Mouse (Mus musculus) kidney, adult 8-10 months (tissue): ENCODE measurements around the gene Gse1.

ENCODE experiments used
- DNase-seq, 2 experiments: peaks; one replicate each; pipeline ENCODE4 v3.0.0; 2022

Gene Gse1

DNA sequence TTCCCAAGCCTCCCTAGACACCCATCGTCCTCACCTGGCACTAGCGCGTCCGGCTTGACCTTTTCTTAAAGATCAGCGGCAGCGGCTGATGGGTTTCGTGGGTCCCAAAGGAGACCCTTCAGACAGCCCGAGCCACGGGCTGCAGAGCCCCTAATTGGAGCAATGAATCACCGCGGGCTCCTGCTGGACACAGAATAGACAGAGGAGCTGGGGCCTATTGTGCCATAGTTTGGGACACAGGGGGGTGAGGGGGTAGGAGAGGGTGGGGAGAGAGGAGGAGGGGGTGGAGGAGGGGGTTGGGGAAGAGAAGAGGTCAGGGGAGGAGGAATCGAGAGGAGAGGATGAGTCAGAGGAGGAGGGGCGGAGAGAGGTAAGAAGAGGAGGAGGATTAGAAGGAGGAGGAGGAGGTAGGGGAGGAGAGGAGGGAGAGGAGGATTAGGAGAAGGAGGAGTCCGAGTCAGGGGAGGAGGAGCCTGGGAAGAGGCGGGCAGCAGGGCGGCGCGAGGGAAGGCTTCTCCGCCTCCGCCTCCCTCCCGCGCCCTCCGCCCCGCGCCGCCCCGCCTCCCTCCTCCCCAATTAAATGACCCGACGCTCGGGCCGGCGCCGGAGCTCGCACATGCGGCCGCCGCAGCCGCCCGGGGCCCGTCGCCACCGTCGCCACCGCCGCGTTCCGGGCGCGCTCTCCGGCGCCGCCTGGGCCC is at the start of gene Gse1:
Gse1 (plus strand) TSS at position 566 of the 701 bp plus-strand sequence.
- DNase-seq = peak; percentile 79

- DNase-seq = peak; percentile 77 to 88
Measured at GRCm38 (mm10) chr8:120179027-120179431, 49.2 kb upstream of the Gse1 start.

GRCm38 (mm10) chr8:120180445-120180970 is 47.7 kb upstream of the Gse1 start:
- DNase-seq = no peak

DNA sequence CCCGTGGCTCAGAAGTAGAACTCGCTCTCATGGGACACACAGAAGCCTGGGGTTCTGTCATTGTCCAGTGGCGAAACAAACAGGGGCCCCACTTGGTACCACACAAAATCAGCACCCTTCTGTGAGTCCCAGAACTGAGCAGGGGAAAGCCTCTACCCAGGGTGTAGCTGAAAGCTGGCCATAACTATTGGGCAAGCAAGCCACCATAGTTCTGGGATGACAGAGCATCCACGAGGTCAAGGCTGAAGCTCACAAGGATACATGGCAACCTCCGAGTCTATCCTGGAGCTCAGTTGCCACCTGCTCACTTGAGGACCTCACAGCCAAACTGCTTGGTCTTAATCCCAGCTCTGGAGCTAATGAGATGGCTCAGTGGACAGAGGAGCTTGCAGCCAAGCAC is 47.0 kb upstream of the Gse1 start:
- DNase-seq = no peak

- peak in 1 of 2 experiments; percentile 31 for DNase-seq
Measured at GRCm38 (mm10) chr8:120181861-120182414, 46.3 kb upstream of the Gse1 start.

DNA sequence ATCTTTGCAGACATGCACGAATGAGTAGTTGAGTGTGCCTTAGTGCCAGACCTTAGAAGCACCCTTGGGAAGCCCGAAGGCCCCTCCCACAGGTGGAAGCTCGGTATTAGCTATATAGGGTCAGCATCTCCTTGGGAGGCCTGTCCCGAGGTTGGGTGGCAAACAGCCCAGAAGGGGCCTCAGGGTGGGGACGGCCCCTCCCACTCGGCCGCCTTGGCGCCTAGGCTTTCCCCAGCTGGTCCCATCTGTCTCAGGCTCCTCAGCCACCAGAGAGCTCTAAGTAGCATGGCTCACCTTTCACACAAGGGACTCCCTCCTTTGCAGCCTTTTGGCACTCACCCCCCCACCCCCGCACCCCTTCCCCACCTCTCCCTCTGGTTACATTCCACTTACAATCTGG is 43.9 kb upstream of the Gse1 start:
- DNase-seq = no peak

GRCm38 (mm10) chr8:120184850-120185792 is 43.1 kb upstream of the Gse1 start:
- no peak for DNase-seq

DNA sequence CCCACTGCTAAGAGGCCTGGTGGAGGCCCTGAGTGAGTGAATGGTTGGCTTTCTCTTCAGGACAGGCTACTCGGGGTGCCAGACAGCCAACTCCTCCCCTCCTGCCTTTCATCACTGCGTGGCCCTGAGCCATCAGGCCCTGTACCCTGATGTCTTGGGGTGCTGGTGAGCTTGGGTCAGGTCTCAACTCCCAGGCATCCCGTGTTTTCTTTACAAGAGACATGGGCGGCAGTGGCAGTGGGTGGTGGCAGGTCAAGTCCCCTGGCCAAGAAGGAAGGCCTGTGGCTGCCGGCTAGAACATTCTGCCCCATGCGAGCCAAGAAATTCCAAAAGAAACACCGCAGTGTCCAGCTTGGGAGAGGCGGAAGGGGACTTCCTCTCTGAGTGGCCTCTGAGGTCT is 41.8 kb upstream of the Gse1 start:
- DNase-seq = peak; percentile 35 to 50

GRCm38 (mm10) chr8:120188510-120188909 is 39.7 kb upstream of the Gse1 start:
- peak; percentile 69 to 73 for DNase-seq

- DNase-seq = peak in 1 of 2 experiments; percentile 36
Measured at GRCm38 (mm10) chr8:120189440-120189839, 38.8 kb upstream of the Gse1 start.

DNA sequence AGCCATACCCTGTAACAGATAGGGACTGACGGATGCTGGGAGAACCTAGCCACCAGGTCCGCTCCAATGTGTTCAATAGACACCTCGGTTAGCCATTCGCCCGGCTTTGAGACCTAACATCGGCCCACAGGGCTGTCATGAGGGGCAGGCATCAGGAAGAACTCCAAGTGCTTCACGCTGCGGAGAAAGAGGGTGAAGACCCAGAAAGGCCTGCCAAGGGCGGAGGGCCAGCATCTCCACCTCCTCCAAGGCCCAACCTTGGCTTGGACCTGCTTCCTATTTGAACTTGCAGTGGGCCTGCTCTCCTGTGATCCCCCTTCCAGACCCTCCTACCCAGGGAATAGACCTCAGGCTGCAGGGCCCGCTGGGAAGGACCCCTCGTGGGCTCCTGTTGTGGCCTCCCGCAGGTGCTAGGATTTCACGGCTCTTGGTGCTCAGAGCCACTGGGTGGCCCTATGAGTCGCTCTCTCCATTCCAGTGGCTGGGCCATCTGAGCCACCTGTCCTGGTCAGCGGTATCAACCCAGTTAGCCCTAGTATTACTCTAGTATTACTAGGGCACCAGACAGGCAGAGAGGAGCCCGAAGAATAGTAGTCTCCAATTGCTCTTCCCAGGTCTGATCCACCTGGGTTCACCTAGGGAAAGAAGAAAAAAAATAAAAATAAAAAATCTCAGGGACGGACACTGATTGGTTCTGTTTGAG is 38.0 kb upstream of the Gse1 start:
- no peak for DNase-seq

- DNase-seq = peak; percentile 91 to 93
Measured at GRCm38 (mm10) chr8:120190810-120191413, 37.3 kb upstream of the Gse1 start.

DNA sequence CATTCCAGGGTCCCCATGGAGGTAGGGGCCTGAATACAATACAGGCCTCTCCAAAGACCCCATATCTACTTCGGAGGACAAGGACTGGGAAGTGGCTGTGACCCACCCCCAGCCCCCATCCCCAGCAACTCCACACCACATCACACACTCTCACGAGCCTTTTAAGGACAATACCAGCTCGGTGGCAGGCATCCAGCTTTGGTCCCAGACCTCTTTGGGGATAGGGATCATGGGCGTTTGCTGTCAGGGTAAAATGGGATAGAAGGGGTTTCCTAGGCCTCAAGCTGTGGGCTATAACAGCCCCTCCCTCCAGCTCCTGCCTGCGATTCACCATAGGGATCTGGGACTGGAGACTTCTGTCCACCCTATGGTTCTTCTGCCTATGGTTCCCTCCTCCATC is 36.6 kb upstream of the Gse1 start:
- DNase-seq = no peak

- no peak for DNase-seq
Measured at GRCm38 (mm10) chr8:120192118-120192517, 36.1 kb upstream of the Gse1 start.

DNA sequence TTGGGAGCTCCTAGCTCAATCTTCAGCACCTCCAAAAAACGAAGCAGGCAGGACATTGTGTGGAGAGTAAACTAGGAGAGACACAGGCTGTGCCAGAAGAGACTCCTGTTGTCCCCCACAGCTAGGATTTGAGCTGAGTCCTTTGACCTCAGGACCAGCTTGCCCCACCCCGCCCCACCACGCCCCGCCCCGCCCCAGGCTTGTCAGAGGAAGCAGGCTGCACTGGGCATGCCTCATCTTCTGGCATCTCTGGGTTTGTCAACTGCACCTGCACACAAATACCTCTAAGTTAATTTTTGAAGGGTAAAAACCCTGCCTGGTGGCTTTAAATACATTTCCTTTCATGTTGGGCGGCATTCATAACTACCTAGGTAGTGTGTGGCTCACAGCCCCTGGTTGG is 26.9 kb upstream of the Gse1 start:
- no peak for DNase-seq

GRCm38 (mm10) chr8:120202546-120202945 is 25.7 kb upstream of the Gse1 start:
- DNase-seq = no peak

DNA sequence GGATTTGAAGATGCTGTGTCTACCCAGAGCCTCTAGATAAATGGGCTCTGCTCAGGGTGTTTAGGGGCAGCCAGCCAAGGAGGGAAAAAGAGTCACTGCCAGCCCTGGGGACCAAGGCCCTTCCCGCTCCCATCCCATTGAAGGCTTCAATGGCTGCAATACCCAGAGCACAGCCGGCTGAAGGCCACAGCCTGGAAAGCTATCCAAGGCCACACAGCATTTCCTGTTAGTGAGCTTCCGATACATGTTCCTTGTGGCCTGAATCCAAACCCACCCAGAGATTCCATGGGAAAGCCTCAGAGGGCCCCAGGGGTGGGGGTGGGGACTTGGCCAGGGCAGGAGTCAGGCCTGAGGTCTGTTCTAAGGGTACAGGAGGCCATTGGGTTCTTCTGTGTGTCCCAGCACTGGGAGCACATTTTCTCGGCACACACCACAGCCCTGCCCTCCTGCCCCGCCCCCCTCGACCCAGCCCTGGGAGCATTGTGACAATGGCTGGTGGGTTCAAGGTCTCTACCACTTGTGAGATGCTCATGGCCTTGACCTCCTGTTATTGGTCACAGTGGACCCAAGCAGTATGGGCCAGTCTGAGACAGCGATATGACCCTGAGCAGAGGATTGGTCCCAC is 23.4 kb upstream of the Gse1 start:
- peak; percentile 48 to 65 for DNase-seq

DNA sequence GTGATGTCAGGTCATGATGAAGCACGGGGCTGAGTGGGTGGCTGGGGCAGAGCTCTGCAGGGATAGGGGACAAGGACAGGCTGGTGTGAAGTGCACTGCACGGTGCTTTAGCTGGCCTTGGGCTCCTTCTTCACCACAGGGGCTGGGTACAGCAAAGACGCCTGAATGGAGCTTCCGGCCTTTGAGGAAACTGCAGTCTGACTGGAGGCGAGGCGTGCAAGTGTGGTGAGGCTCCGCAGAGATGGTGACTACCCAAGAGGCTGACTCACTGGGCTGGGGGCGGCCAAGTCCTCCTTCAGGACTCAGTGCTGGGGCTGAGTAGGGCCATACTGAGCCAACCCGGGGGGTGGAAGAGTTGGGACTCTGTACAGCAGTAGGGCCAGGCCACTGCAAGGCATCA is 22.3 kb upstream of the Gse1 start:
- DNase-seq = no peak

DNA sequence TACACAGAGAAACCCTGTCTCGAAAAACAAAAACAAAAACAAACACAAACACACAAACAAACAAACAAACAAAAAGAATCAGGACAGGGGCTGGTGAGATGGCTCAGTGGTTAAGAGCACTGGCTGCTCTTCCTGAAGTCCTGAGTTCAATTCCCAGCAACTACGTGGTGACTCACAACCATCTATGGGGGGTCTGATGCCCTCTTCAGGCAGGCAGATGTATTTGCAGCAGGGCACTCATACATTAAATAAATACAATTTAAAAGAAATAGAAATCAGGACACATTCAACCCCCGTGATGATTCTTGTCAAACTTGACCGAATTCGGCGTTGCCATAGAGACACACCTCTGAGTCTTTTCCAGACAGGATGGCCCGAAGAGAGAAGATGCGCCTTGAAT is 20.9 kb upstream of the Gse1 start:
- no peak for DNase-seq

DNA sequence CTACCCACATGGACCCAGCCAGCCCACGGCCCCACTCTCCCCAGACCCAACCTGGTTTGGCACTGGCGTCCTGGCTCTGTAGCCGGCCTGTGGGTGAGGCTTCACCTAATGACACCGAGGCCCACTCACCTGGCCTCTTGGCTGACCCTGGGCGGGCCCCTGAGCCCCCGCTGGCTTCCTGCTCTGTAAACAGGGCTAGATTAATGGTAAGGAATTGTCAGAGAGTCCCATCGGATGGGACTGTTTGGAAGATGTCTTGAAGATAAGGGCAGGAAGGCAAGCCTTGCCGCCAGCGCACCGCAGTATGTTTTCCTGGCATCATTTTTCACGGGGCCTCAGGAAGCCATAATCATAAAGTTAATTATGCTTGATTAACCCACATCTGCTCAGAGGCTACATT is 20.1 kb upstream of the Gse1 start:
- DNase-seq = no peak

DNA sequence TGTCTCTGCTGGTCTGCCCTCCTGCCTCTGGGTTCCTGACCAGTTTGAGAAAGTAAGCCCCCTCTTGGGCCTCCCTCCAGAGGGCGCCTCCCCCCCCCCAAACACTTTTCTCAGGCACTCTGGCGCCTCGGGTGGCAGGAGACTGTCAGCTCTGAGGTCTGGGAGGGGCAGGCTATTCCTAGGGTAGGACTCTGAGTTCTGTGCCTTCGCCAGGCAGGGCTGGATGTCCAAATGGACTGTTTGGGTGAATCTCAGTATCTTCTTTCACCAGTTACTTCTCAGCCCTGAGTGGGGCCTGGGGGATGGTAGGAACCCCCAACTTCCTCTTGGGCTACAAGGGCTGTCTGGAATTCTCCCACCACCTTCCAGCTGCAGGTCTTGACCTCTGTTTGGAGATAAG is 16.9 kb upstream of the Gse1 start:
- no peak for DNase-seq

GRCm38 (mm10) chr8:120212596-120212995 is 15.7 kb upstream of the Gse1 start:
- no peak for DNase-seq
